Mouse (Mus musculus): ENCODE measurements at regions not wholly inside any gene's neighbourhood (a gene's known extent, or its start where the extent isn't known, plus 50 kb on each side); places are given as distances from the start of the nearest gene placed in this dataset.
A peak's percentile ranks its signal among the peaks of the same experiment; 100 is the strongest.

DNA sequence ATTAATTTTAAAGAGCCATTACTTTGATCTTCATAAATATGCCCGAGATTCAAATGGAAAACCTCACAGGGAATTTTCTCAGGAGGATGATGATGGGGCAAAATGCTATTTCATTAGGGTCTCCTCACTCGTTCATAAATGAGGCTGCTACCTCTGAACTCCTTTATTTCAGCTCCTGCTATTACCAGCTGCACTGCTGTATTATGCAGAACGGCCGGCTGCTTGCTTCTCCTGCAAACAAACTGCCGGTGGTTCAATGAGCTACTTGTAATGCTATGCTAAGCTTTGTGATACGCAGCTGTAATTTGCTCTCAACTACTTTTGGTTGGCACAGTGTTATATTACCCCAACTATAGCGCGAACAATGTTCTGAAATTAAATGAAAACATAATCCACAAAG, 81.7 kb upstream of the Tmtc4 start:
- no peak for ATAC-seq (ENCODE audit: insufficient number of reproducible peaks, insufficient read depth, low FRiP score, low read depth)
- no peak overlapping the region for H3K4me3 ChIP-seq (ENCODE audit: low read depth, low read length)
- 66% methylated on average over 8 of the region's 8 CpGs for WGBS
- H3K9me3 ChIP-seq (ENCODE audit: control insufficient read depth, low read depth, low read length), result no peaks in the 10 kb centered on the region
- H3K36me3 ChIP-seq (ENCODE audit: control insufficient read depth, insufficient read depth, low read length), result no peaks in the 10 kb centered on the region
- H3K27me3 ChIP-seq (ENCODE audit: control insufficient read depth, insufficient read depth, low read length), result no peaks in the 10 kb centered on the region
- H3K27ac ChIP-seq (ENCODE audit: low read length), result no peak overlapping the region
- H3K4me1 ChIP-seq (ENCODE audit: control insufficient read depth, insufficient read depth, low read length), result no peaks in the 10 kb centered on the region
- no peak overlapping the region for H3K9ac ChIP-seq (replicated peaks; ENCODE audit: low read depth, low read length)
- H3K4me2 ChIP-seq (replicated peaks; ENCODE audit: low read depth, low read length), result no peak overlapping the region

DNA sequence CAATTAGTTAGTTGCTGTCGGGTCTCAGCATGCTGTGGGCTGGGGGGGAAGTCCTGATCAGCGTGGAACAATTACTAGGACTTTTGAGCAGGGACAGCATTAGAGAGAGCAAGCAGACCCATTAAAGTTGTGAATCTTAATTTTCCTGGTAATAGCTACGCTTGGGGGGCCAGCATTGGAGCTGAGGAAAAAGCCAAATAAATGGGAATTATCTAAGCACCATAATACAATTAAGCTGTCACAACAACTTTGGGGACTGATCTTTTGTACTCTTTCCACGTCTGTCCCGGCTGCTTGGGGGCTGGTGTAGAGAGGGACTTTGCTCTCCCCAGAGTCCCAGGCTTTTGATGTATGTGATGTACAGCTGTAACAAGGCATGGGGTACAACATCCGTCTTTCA, 81.3 kb upstream of the Tmtc4 start:
- no peaks in the 10 kb centered on the region for H3K27me3 ChIP-seq (ENCODE audit: control insufficient read depth, insufficient read depth, low read length)
- H3K27ac ChIP-seq (ENCODE audit: low read length), result no peak overlapping the region
- no peaks in the 10 kb centered on the region for H3K4me1 ChIP-seq (ENCODE audit: control insufficient read depth, insufficient read depth, low read length)
- H3K4me3 ChIP-seq (ENCODE audit: low read depth, low read length), result no peak overlapping the region
- H3K9ac ChIP-seq (replicated peaks; ENCODE audit: low read depth, low read length), result no peak overlapping the region
- H3K9me3 ChIP-seq (ENCODE audit: control insufficient read depth, low read depth, low read length), result no peaks in the 10 kb centered on the region
- ATAC-seq (ENCODE audit: insufficient number of reproducible peaks, insufficient read depth, low FRiP score, low read depth), result no peak
- H3K36me3 ChIP-seq (ENCODE audit: control insufficient read depth, insufficient read depth, low read length), result no peaks in the 10 kb centered on the region
- WGBS, result 63% methylated on average over 6 of the region's 6 CpGs
- H3K4me2 ChIP-seq (replicated peaks; ENCODE audit: low read depth, low read length), result no peak overlapping the region

DNA sequence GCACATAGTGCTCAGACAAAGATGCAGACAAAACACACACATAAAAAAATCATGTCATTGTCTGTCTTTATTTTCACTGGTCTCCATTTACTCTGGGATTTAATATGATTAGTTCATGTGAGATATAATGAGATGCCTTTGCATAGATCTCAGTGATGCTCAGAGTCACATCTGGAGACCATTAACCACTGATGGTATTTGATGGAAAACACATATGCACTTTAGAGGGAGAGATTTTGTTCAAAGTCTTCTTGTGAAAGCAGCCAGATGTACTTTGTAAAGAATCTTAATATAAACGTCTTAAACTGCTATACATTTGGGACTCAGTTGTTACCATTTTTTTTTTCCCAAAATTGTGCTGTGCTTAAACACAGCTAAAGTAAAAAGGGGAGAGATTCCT, 79.1 kb upstream of the Tmtc4 start:
- 30% methylated on average over 1 of the region's 1 CpGs for WGBS
- H3K4me2 ChIP-seq (replicated peaks; ENCODE audit: low read depth, low read length), result no peak overlapping the region
- H3K36me3 ChIP-seq (ENCODE audit: control insufficient read depth, insufficient read depth, low read length), result no peaks in the 10 kb centered on the region
- no peaks in the 10 kb centered on the region for H3K4me1 ChIP-seq (ENCODE audit: control insufficient read depth, insufficient read depth, low read length)
- H3K9me3 ChIP-seq (ENCODE audit: control insufficient read depth, low read depth, low read length), result no peaks in the 10 kb centered on the region
- ATAC-seq (ENCODE audit: insufficient number of reproducible peaks, insufficient read depth, low FRiP score, low read depth), result no peak
- no peaks in the 10 kb centered on the region for H3K27me3 ChIP-seq (ENCODE audit: control insufficient read depth, insufficient read depth, low read length)
- H3K4me3 ChIP-seq (ENCODE audit: low read depth, low read length), result no peak overlapping the region
- H3K27ac ChIP-seq (ENCODE audit: low read length), result no peak overlapping the region
- no peak overlapping the region for H3K9ac ChIP-seq (replicated peaks; ENCODE audit: low read depth, low read length)

DNA sequence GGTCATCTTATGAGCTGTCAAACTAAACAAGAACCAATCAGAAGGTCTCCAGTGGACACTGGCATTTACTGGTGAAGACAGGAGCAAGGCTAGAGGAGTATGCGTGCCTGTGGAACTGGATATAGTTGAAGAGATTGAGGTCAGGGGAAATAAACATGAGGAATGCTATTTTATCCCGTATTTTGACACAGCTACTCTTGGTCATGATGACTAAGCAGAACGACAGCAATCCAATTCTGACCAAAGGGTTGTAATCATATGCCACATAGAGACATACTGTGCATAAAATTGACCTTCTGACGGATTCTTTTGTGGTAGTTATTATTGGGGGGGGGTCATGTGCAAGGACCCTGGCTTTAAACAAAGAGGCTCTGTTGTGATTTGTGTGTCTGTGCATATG, 73.1 kb upstream of the Tmtc4 start:
- WGBS, result 77% methylated on average over 4 of the region's 4 CpGs
- Histone ChIP-seq H3K4me1 (ENCODE audit: control insufficient read depth, insufficient read depth, low read length) (no peaks in the 10 kb centered on the region), H3K27me3 (ENCODE audit: control insufficient read depth, insufficient read depth, low read length) (no peaks in the 10 kb centered on the region), H3K4me3 (ENCODE audit: low read depth, low read length) (no peak overlapping the region), H3K9ac (replicated peaks; ENCODE audit: low read depth, low read length) (no peak overlapping the region), H3K27ac (ENCODE audit: low read length) (no peak overlapping the region), H3K9me3 (ENCODE audit: control insufficient read depth, low read depth, low read length) (no peaks in the 10 kb centered on the region), H3K4me2 (replicated peaks; ENCODE audit: low read depth, low read length) (no peak overlapping the region), H3K36me3 (ENCODE audit: control insufficient read depth, insufficient read depth, low read length) (no peaks in the 10 kb centered on the region)
- no peak for ATAC-seq (ENCODE audit: insufficient number of reproducible peaks, insufficient read depth, low FRiP score, low read depth)

DNA sequence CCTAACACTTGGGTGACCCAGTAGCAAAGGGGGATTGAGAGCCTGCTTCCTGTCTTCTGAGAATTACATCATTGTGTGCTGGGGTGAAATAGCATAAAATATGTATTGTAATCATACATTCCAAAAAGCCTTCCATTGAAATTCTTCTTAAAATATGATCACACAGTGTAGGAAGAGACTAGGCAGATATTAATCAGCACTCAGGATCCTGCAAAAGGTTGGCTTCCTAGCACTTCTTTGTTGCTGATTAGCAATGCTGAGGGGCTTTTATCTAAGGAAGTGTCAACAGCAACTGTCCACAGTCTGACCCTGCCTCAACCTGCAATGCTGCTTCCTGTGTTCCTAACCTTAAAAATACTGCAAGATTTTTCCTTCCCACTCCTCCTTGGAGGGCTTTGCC, 64.6 kb upstream of the Tmtc4 start:
- H3K27ac ChIP-seq (ENCODE audit: low read length), result no peak overlapping the region
- peak; percentile 6; the same call in 1 of the 2 replicates for ATAC-seq (ENCODE audit: insufficient number of reproducible peaks, insufficient read depth, low FRiP score, low read depth)
- no peaks in the 10 kb centered on the region for H3K9me3 ChIP-seq (ENCODE audit: control insufficient read depth, low read depth, low read length)
- H3K9ac ChIP-seq (replicated peaks; ENCODE audit: low read depth, low read length), result no peak overlapping the region
- H3K36me3 ChIP-seq (ENCODE audit: control insufficient read depth, insufficient read depth, low read length), result no peaks in the 10 kb centered on the region
- H3K27me3 ChIP-seq (ENCODE audit: control insufficient read depth, insufficient read depth, low read length), result no peaks in the 10 kb centered on the region
- H3K4me1 ChIP-seq (ENCODE audit: control insufficient read depth, insufficient read depth, low read length), result no peaks in the 10 kb centered on the region
- H3K4me2 ChIP-seq (replicated peaks; ENCODE audit: low read depth, low read length), result no peak overlapping the region
- no peak overlapping the region for H3K4me3 ChIP-seq (ENCODE audit: low read depth, low read length)

DNA sequence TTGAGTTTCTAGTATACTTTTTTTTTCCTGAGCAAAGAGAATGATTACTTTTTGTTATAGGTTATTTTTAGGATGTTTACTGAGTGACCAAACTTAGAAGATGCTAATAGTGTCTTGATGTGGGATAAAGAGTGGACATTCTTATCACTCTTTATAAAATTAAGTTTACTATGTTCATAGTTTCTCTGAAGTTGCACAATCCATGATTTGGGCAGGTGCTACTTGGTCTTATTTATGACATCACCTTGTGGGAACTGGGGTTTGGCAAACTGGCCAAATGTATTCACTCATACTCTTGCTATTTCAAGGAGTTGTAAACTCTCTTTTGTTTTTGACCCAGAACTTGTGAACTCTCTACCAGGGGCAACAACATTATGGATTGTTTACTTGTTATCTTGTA, 56.2 kb upstream of the Tmtc4 start:
- H3K4me1 ChIP-seq (ENCODE audit: control insufficient read depth, insufficient read depth, low read length), result no peaks in the 10 kb centered on the region
- no peaks in the 10 kb centered on the region for H3K36me3 ChIP-seq (ENCODE audit: control insufficient read depth, insufficient read depth, low read length)
- no peak overlapping the region for H3K27ac ChIP-seq (ENCODE audit: low read length)
- H3K4me3 ChIP-seq (ENCODE audit: low read depth, low read length), result no peak overlapping the region
- H3K9me3 ChIP-seq (ENCODE audit: control insufficient read depth, low read depth, low read length), result no peaks in the 10 kb centered on the region
- no peak overlapping the region for H3K4me2 ChIP-seq (replicated peaks; ENCODE audit: low read depth, low read length)
- H3K27me3 ChIP-seq (ENCODE audit: control insufficient read depth, insufficient read depth, low read length), result no peaks in the 10 kb centered on the region
- H3K9ac ChIP-seq (replicated peaks; ENCODE audit: low read depth, low read length), result no peak overlapping the region
- no peak for ATAC-seq (ENCODE audit: insufficient number of reproducible peaks, insufficient read depth, low FRiP score, low read depth)

DNA sequence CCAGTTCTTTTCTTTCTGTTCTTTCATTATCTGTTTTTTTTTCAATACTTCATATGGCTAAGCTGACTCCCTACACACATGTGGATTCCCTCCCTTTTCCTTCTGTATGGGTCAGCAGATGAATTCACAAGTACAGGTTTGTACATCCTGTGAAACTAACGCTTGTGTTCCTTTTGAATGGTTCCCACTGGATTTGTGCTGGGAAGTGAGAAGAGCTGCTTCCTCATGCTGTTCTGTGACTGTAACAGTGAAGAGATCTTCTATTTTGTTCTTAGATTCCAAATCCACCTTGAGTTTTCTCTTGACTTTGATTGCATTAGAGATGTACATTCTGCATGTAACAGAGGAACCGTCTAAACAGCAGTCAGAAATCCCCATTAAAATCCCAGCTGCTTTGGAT, 53.6 kb upstream of the Tmtc4 start:
- H3K9me3 ChIP-seq (ENCODE audit: control insufficient read depth, low read depth, low read length), result no peaks in the 10 kb centered on the region
- WGBS, result 74% methylated on average over 2 of the region's 2 CpGs
- no peaks in the 10 kb centered on the region for H3K4me1 ChIP-seq (ENCODE audit: control insufficient read depth, insufficient read depth, low read length)
- no peaks in the 10 kb centered on the region for H3K27me3 ChIP-seq (ENCODE audit: control insufficient read depth, insufficient read depth, low read length)
- no peak overlapping the region for H3K4me2 ChIP-seq (replicated peaks; ENCODE audit: low read depth, low read length)
- ATAC-seq (ENCODE audit: insufficient number of reproducible peaks, insufficient read depth, low FRiP score, low read depth), result no peak
- no peak overlapping the region for H3K9ac ChIP-seq (replicated peaks; ENCODE audit: low read depth, low read length)
- H3K36me3 ChIP-seq (ENCODE audit: control insufficient read depth, insufficient read depth, low read length), result no peaks in the 10 kb centered on the region
- no peak overlapping the region for H3K27ac ChIP-seq (ENCODE audit: low read length)
- no peak overlapping the region for H3K4me3 ChIP-seq (ENCODE audit: low read depth, low read length)

Measured in stomach, embryonic 14.5 days (tissue).